Mouse (Mus musculus) intestine, postnatal 0 days (tissue): Measurements from ENCODE around the gene Zfp467. TPM values are rescaled to one million over a fixed set of nuclear protein-coding genes. Genes with fewer than 3 reads are reported as not detected.

ENCODE experiments used
- ATAC-seq: fragments of 200-750 bp; cut with Nextera tagmentation; 2 replicates; pipeline ENCODE4 v1.8.0; 2017; ENCODE audit warnings: mild to moderate bottlenecking, moderate TSS enrichment, moderate library complexity
- H3K27ac ChIP-seq: fragments of 300-500 bp; sonication (generic); 2 replicates; pipeline ENCODE4 v1.5.1; 2014; ENCODE audit warnings: mild to moderate bottlenecking, low read depth, low read length, moderate library complexity
- H3K27me3 ChIP-seq: fragments of 300-500 bp; sonication (generic); replicated peaks from 2 replicates; pipeline ENCODE4 v1.6.1; 2014; ENCODE audit warnings: low read length, mixed read lengths; ENCODE audit not compliant: control insufficient read depth, insufficient read depth
- H3K36me3 ChIP-seq: fragments of 300-500 bp; sonication (generic); 2 replicates; pipeline ENCODE4 v1.6.1; 2014; ENCODE audit warnings: mild to moderate bottlenecking, moderate library complexity; ENCODE audit not compliant: control insufficient read depth, insufficient read depth
- H3K4me1 ChIP-seq: fragments of 300-500 bp; sonication (generic); replicated peaks from 2 replicates; pipeline ENCODE4 v1.6.1; 2014; ENCODE audit warnings: antibody characterized with exemption, low read length, mixed read lengths; ENCODE audit not compliant: control insufficient read depth, insufficient read depth
- H3K4me2 ChIP-seq: fragments of 300-500 bp; sonication (generic); replicated peaks from 2 replicates; pipeline ENCODE4 v1.6.1; 2014; ENCODE audit warnings: low read depth, mild to moderate bottlenecking, moderate library complexity
- H3K4me3 ChIP-seq: fragments of 300-500 bp; sonication (generic); 2 replicates; pipeline ENCODE4 v1.5.1; 2014; ENCODE audit warnings: low read depth, low read length
- H3K9ac ChIP-seq: fragments of 300-500 bp; sonication (generic); 2 replicates; pipeline ENCODE4 v1.6.1; 2014; ENCODE audit warnings: mild to moderate bottlenecking, low read depth, low read length
- H3K9me3 ChIP-seq: fragments of 300-500 bp; sonication (generic); 2 replicates; pipeline ENCODE4 v1.6.1; 2016; ENCODE audit warnings: mixed run types; ENCODE audit not compliant: control insufficient read depth
- CTCF ChIP-seq: sonication (generic); IDR thresholded peaks from 2 replicates; pipeline ENCODE4 v1.5.1; 2016; ENCODE audit warnings: low read depth, mild to moderate bottlenecking, control low read depth, antibody characterized with exemption, moderate library complexity
- WGBS: fragments of 180-500 bp; shearing (Covaris S2); extraction: QIAGEN DNeasy Blood & Tissue Kit; methylation state at CpG from one replicate; pipeline ENCODE4 v1.1.7; 2014; 5-methylcytosine and 5-hydroxymethylcytosine counted together
- polyA plus RNA-seq: library from polyadenylated mRNA; unstranded; fragments of >200 nt; fragmentation: Nextera tagmentation; extraction: Ambion mirVana; gene quantifications from 2 replicates; pipeline ENCODE4 v1.2.1, GENCODE M21; 2015

Gene Zfp467
- polyA plus RNA-seq, 1 experiment from 2014 or later, result 19.3 TPM

DNA sequence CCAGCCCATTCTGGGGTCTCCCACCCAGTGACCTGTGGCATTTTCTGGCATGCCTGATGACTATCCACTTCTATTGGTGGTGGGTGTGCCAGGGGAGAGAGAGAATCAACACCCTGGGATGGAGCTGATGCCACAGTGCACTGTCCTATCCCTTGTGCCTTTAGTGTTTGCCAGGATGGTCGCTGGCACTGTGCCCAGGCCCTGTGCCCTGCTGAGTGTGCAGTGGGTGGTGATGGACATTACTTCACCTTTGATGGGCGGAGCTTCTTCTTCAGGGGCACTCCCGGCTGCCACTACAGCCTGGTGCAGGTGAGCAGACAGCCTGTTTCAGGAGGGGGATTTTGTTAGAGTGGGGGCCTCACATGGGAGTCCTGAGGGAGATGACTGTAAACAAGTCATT lies 7.1 kb upstream of the Zfp467 start:
- Histone ChIP-seq H3K27me3 (no peaks in the 10 kb centered on the region), H3K4me2 (no peak overlapping the region), H3K9ac (no peak overlapping the region), H3K4me1 (no peaks in the 10 kb centered on the region; the same call in 1 of the 2 replicates), H3K4me3 (no peak overlapping the region), H3K9me3 (no peaks in the 10 kb centered on the region), H3K27ac (no peak overlapping the region), H3K36me3 (no peaks in the 10 kb centered on the region)
- no peak for TF ChIP-seq CTCF
- 65% methylated on average over 3 of the region's 3 CpGs for WGBS
- ATAC-seq, result no peak

DNA sequence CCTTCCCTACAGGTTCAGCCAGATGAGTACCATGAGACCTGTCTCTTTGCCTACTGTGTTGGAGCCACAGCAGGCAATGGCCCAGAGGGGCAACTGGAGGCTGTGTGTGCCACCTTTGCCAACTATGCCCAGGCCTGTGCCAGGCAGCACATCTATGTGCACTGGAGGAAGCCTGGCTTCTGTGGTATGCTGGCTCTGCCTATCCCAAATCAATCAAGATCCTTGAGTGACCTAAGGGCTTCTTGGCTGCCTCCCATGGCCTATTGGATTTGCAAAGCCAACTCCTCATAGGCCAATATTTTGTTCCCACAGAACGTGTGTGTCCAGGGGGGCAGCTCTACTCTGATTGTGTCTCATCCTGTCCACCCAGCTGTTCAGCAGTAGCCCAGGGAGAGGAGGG lies 6.5 kb upstream of the Zfp467 start:
- Histone ChIP-seq H3K4me3 (no peak overlapping the region), H3K4me1 (no peaks in the 10 kb centered on the region; the same call in 1 of the 2 replicates), H3K27me3 (no peaks in the 10 kb centered on the region), H3K36me3 (no peaks in the 10 kb centered on the region), H3K9ac (no peak overlapping the region), H3K9me3 (no peaks in the 10 kb centered on the region), H3K4me2 (no peak overlapping the region), H3K27ac (no peak overlapping the region)
- no peak for TF ChIP-seq CTCF
- no peak for ATAC-seq
- WGBS, result 62% methylated on average over 1 of the region's 1 CpGs

DNA sequence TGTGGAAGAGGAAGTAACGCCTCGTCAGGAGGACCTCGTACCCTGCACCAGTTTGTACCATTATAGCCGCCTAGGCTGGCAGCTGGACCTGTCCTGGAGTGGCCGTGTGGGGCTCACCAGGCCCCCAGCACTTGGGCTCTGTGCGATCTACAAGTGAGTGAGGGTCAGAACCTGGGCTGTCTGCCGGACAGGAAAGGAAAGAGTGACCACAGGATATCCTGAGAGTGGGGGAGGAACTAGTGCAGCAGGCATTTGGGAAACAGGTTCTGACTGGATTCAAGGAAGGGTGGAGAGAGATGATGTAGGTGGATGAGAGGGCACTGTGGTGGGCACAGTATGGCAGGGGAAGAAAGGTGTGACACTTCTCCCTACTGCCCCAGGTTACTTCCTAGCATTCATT lies 2.9 kb upstream of the Zfp467 start:
- no peak for ATAC-seq
- H3K36me3 ChIP-seq, result no peaks in the 10 kb centered on the region
- 76% methylated on average over 7 of the region's 7 CpGs for WGBS
- H3K9ac ChIP-seq, result no peak overlapping the region
- no peaks in the 10 kb centered on the region for H3K9me3 ChIP-seq
- no peak overlapping the region for H3K4me3 ChIP-seq
- no peak overlapping the region for H3K4me2 ChIP-seq
- no peaks in the 10 kb centered on the region; the same call in none of the 2 replicates for H3K4me1 ChIP-seq
- no peak for TF ChIP-seq CTCF
- H3K27me3 ChIP-seq, result no peaks in the 10 kb centered on the region
- no peak overlapping the region for H3K27ac ChIP-seq

DNA sequence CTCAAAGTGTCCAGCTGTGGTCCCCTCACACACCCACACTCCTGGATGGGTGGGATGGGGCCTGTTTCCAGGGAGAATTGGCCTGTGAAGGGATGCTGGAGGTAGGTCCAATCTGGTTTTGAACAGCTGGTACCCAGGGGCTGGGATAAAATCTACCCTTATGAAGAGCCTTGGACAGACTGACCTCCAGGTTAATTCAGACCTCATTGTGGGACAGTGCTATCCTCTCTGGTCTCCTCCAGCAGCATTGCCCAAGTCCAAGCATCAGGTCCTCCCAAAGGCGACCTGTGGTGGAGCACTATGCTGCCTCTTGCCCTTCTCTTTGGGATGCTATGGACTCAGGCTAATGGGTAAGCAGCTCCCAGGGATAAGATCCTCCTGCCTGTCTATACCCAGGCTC lies 2.3 kb upstream of the Zfp467 start, which contains the start of gene Sspo:
TSS of gene Sspo (plus strand) at position 301 of the 400 bp plus-strand sequence.
- no peak within 1 kb of the TSS for H3K27ac ChIP-seq
- 92% methylated on average over 1 of the region's 1 CpGs for WGBS

DNA sequence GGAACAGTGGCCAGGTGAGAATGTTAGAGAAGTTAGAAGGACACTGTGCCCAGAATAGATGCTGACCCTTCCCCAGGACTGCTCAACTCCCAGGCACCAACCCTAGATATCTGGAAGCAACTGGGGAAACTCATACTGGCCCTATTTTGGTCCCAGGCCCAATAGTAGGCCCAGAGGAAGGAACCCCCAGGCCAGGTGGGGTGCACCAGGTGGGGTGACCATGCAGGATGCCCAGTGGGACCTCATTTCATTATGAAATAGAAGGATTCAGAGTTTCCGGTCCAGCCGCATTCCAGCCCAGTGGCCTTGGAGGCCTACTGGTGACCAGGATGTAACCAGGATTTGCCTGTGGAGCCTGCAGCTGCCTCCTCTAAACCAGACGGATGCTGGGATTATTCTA lies 1.3 kb upstream of the Zfp467 start:
- ATAC-seq, result no peak
- no peak overlapping the region for H3K4me3 ChIP-seq
- no peak overlapping the region for H3K4me2 ChIP-seq
- H3K9me3 ChIP-seq, result no peaks in the 10 kb centered on the region
- H3K9ac ChIP-seq, result no peak overlapping the region
- 73% methylated on average over 3 of the region's 3 CpGs for whole genome bisulfite sequencing
- no peaks in the 10 kb centered on the region; the same call in none of the 2 replicates for H3K4me1 ChIP-seq
- H3K36me3 ChIP-seq, result peaks cover 8% of the 10 kb centered on the region
- no peak overlapping the region for H3K27ac ChIP-seq
- no peaks in the 10 kb centered on the region for H3K27me3 ChIP-seq
- TF ChIP-seq CTCF, result no peak

More for the DNA sequence above, 2.3 kb upstream of the Zfp467 start, which contains the start of gene Sspo:
- no peak for ATAC-seq
- Histone ChIP-seq H3K27me3 (no peaks in the 10 kb centered on the region), H3K9me3 (no peaks in the 10 kb centered on the region), H3K36me3 (no peaks in the 10 kb centered on the region), H3K4me2 (no peak within 1 kb of the TSS), H3K4me3 (no peak within 1 kb of the TSS), H3K4me1 (no peaks in the 10 kb centered on the region; the same call in none of the 2 replicates), H3K9ac (no peak within 1 kb of the TSS)
- no peak for TF ChIP-seq CTCF

DNA sequence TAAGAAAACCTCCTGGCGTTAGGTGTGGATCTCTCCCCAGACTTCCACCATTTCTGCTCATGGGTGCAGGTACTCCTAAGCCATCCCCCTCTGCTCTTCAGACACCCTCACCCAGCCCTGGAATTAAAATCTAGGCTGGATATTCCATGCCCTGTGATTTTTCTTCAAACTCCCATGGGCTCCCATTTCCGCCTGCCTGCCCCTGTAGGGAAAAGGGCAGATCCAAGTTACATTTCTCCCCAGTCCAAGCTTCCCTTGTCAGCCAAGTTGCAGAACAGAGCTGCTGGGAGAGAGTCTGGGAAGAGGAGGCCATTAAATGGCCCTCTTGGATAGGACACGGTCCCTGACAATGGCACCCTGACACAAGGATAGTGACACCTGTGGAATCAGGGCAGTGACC lies 631 bp upstream of the Zfp467 start:
- no peaks in the 10 kb centered on the region for H3K9me3 ChIP-seq
- peak overlapping the region; percentile 80; the same call in 1 of the 2 replicates for H3K9ac ChIP-seq
- peaks cover 14% of the 10 kb centered on the region for H3K36me3 ChIP-seq
- H3K27ac ChIP-seq, result 0 out of 2 replicates have a peak overlapping the region, but pooled peaks have one; percentile 91
- 33% methylated on average over 3 of the region's 3 CpGs for WGBS
- no peak for ATAC-seq
- no peaks in the 10 kb centered on the region; the same call in none of the 2 replicates for H3K4me1 ChIP-seq
- peak overlapping the region; percentile 94 for H3K4me2 ChIP-seq
- TF ChIP-seq CTCF, result no peak
- peak overlapping the region; percentile 78 for H3K4me3 ChIP-seq
- H3K27me3 ChIP-seq, result no peaks in the 10 kb centered on the region
